Mouse (Mus musculus) testis, adult 2 months (tissue): Measurements from ENCODE around the gene Gm49355. TPM values are rescaled to one million over a fixed set of nuclear protein-coding genes. Genes with fewer than 3 reads are reported as not detected.

Experiments used
- H3K27ac ChIP-seq: fragments of 200-500 bp; 2 replicates; pipeline ENCODE4 v1.5.1; 2012; ENCODE audit warnings: low read depth, low read length; ENCODE audit not compliant: control insufficient read depth, insufficient read depth
- H3K27me3 ChIP-seq: fragments of 200-500 bp; 2 replicates; pipeline ENCODE4 v1.6.1; 2012; ENCODE audit warnings: mild to moderate bottlenecking, low read length, moderate library complexity; ENCODE audit not compliant: control insufficient read depth, insufficient read depth
- H3K36me3 ChIP-seq: fragments of 200-500 bp; 2 replicates; pipeline ENCODE4 v1.6.1; 2012; ENCODE audit warnings: mild to moderate bottlenecking, low read length; ENCODE audit not compliant: control insufficient read depth, insufficient read depth
- H3K4me1 ChIP-seq: fragments of 200-500 bp; 2 replicates; pipeline ENCODE4 v1.6.1; 2012; ENCODE audit warnings: low read length; ENCODE audit not compliant: control insufficient read depth, insufficient read depth
- H3K4me3 ChIP-seq: fragments of 200-500 bp; 2 replicates; pipeline ENCODE4 v1.5.1; 2012; ENCODE audit warnings: low read depth, mild to moderate bottlenecking, low read length, moderate library complexity, mixed read lengths; ENCODE audit not compliant: control insufficient read depth
- CTCF ChIP-seq: fragments of 200-500 bp; IDR thresholded peaks from 2 replicates; pipeline ENCODE4 v1.5.1; 2012; ENCODE audit warnings: low read depth, mild to moderate bottlenecking, inconsistent platforms, low read length, moderate library complexity; ENCODE audit not compliant: control insufficient read depth, insufficient read depth, insufficient replicate concordance
- POLR2A ChIP-seq: fragments of 200-500 bp; IDR thresholded peaks from 2 replicates; pipeline ENCODE4 v1.6.1; 2012; ENCODE audit warnings: low read depth, mild to moderate bottlenecking, inconsistent platforms, low read length, moderate library complexity; ENCODE audit not compliant: control insufficient read depth
- polyA plus RNA-seq: library from polyadenylated mRNA; depleted of rRNA; stranded (reverse); fragments of >200 nt; gene quantifications from 2 replicates; pipeline ENCODE4 v1.2.3, GENCODE M21; 2012; rRNA removed

Gm49355 gene
- polyA plus RNA-seq, 1 experiment: 0.49 TPM

- Histone ChIP-seq H3K4me3 (no peak overlapping the region), H3K27me3 (no peaks in the 10 kb centered on the region), H3K27ac (no peak overlapping the region), H3K36me3 (no peaks in the 10 kb centered on the region), H3K4me1 (peaks cover 2% of the 10 kb centered on the region; the same call in 1 of the 2 replicates)
- TF ChIP-seq POLR2A: no peak
- TF ChIP-seq CTCF: no peak
Observed at GRCm38 (mm10) chr14:12349334-12350090, 65.7 kb downstream of the Gm49355 start.

GRCm38 (mm10) chr14:12350271-12350916 lies 66.6 kb downstream of the Gm49355 start:
- no peak overlapping the region for H3K27ac ChIP-seq
- no peak overlapping the region for H3K4me3 ChIP-seq

More at GRCm38 (mm10) chr14:12350271-12350916, 66.6 kb downstream of the Gm49355 start:
- no peak for TF ChIP-seq CTCF
- TF ChIP-seq POLR2A: no peak
- H3K4me1 ChIP-seq: peaks cover 2% of the 10 kb centered on the region; the same call in 1 of the 2 replicates
- H3K27me3 ChIP-seq: no peaks in the 10 kb centered on the region
- no peaks in the 10 kb centered on the region for H3K36me3 ChIP-seq

Other genes starting within 250 kb of the Gm49355 start
- 20.7 and 30.6 TPM in 2 replicates for gene 3830406C13Rik, start 197 bp downstream of the Gm49355 start, polyA plus RNA-seq
- gene Fezf2, start 64.2 kb downstream of the Gm49355 start, polyA plus RNA-seq: not detected in 2 replicates